ENCODE assay signal across 14 mouse cellular contexts in the genomic region with DNA sequence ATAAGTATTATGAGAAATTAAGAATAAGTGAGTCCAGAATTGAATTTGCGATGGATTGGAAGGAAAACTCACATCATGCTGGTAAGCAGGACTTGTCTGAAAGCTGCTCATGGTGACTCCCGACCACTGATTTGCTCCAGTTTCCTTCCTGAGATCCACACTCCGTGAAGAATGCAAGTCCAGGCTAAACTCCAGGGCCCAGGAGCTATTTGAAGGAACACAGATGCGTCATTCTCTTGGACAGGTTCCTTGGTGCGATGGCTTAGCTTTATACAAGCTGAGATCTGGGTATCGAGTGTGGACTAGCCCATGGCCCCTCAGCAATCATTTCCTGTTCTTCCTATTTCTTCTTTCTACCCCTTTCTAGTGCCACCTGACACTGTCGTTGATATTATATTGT.
DNase-seq lines count a peak whose midpoint lies in the region.
"Had no signal": no experiment of that assay in that cellular context is flagged by ENCODE, and none has a peak within 500 bp of the region (broad histone marks: within the 10 kb centered on the region; RNA-seq: fewer than 3 reads in every experiment).

No protein-coding gene starts in this region.

- DNase-seq in left cerebral cortex, postnatal 14 days (ENCODE audit: low spot score in 2 of 2), result peak; percentile 20 to 23
- no peak for DNase-seq in left cerebral cortex, adult 11 months (ENCODE audit: low spot score)
- DNase-seq in brain, adult 2 months (ENCODE audit: low read depth, low spot score), result peak; percentile 56
- DNase-seq in telencephalon, adult 2 months (ENCODE audit: low read depth, low spot score), result peak; percentile 46
- DNase-seq in gastrocnemius, postnatal 25 days, result no peak
- DNase-seq: adrenal gland, adult 2 months; adrenal gland, postnatal 10 days; adrenal gland, postnatal 25 days; cerebellum, adult 11-12 months; cerebellum, adult 2 months; cerebellum, adult 9-10 months; cerebellum, postnatal 10 days; cerebellum, postnatal 25 days; forebrain, postnatal 0 days had no signal

- intact Hi-C loops in left cerebral cortex, postnatal 14 days (cut with DNase I), result no loop called here

Comparison
In these comparisons a context has a peak if more than half of its experiments do, and no peak if none do; other contexts are left out.
1. DNase-seq: peak in left cerebral cortex, postnatal 14 days (2 of 2), brain, adult 2 months (single experiment) and telencephalon, adult 2 months (single experiment); none in left cerebral cortex, adult 11 months (single experiment) and gastrocnemius, postnatal 25 days (single experiment).